17 mouse cellular contexts compared by ENCODE assay signal in the genomic region with DNA sequence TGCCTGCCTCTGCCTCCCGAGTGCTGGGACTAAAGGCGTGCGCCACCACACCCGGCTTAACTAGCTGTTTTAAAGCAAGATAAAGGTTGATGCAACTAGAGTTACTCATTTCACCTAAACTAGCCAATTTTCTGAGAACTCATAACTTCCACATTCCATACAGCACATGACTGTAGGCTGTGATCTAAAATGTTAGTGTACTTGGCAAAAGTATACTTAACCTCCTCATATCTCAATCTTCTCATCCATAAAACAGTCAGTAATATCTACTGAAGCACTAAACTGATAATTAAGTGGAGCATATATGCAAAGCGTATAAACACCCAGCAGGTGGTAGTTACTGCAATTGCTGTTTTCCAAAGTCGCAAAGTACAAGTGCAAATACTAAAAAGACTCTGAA. TPM values are rescaled to one million over a fixed set of nuclear protein-coding genes. Genes with fewer than 3 reads are reported as not detected.
DNase-seq lines count a peak whose midpoint lies in the region; ATAC-seq and TF ChIP-seq lines count a peak whose summit lies in the region.
"Had no signal": no experiment of that assay in that cellular context is flagged by ENCODE, and none has a peak within 500 bp of the region (broad histone marks: within the 10 kb centered on the region; RNA-seq: fewer than 3 reads in every experiment).

No protein-coding gene starts in this region.

- peak overlapping the region; percentile 94 for H3K27ac ChIP-seq in heart, embryonic 12.5 days (ENCODE audit: poor library complexity, severe bottlenecking)
- H3K27ac ChIP-seq in MEL (ENCODE audit: control insufficient read depth, low read depth, low read length), result peak overlapping the region; percentile 94
- peak overlapping the region; percentile 98 for H3K27ac ChIP-seq in liver, embryonic 16.5 days (ENCODE audit: low read length)
- H3K27ac ChIP-seq: forebrain, embryonic 13.5 days had no signal

- peaks cover 5% of the 10 kb centered on the region; the same call in 1 of the 2 replicates for H3K79me2 ChIP-seq in MEL (ENCODE audit: control insufficient read depth, insufficient read depth, low read length, poor library complexity)

- TF ChIP-seq POLR2A in MEL (IDR thresholded peaks at IDR 0.05; ENCODE audit: control insufficient read depth in 1 of 2, insufficient read depth in 1 of 2, low read depth in 1 of 2, low read length in 2 of 2, poor library complexity in 1 of 2), result no peak

- peak; percentile 32 to 64; a peak in 1 of 4 replicates for TF ChIP-seq EP300 in MEL (IDR thresholded peaks at IDR 0.05; ENCODE audit: low read depth in 1 of 2, low read length in 2 of 2)

- H3K36me3 ChIP-seq in heart, embryonic 12.5 days, result no peaks in the 10 kb centered on the region
- H3K36me3 ChIP-seq in MEL (ENCODE audit: control insufficient read depth in 1 of 2, insufficient read depth in 2 of 2, low read length in 2 of 2), result peaks cover 0 to 32% of the 10 kb centered on the region in 2 experiments; a peak in 2 of 4 replicates
- peaks cover 11% of the 10 kb centered on the region for H3K36me3 ChIP-seq in liver, embryonic 16.5 days (ENCODE audit: control insufficient read depth, insufficient read depth)

- H3K4me3 ChIP-seq in heart, embryonic 12.5 days, result peak overlapping the region; percentile 32
- H3K4me3 ChIP-seq in MEL (ENCODE audit: control insufficient read depth in 1 of 2, insufficient read depth in 1 of 2, low read depth in 2 of 2, low read length in 2 of 2), result peak overlapping the region in 1 of 2 experiments; percentile 18; a peak in 1 of 4 replicates
- H3K4me3 ChIP-seq in liver, embryonic 16.5 days (ENCODE audit: low read depth, low read length), result peak overlapping the region; percentile 71
- H3K4me3 ChIP-seq: forebrain, embryonic 13.5 days; megakaryocyte, embryonic 14.5 days had no signal

- no peaks in the 10 kb centered on the region for H3K9me3 ChIP-seq in heart, embryonic 12.5 days (replicated peaks)
- no peaks in the 10 kb centered on the region for H3K9me3 ChIP-seq in MEL (replicated peaks; ENCODE audit: insufficient read depth, low read length)
- H3K9me3 ChIP-seq in liver, embryonic 16.5 days (replicated peaks; ENCODE audit: control insufficient read depth, low read length), result no peaks in the 10 kb centered on the region
- H3K9me3 ChIP-seq: forebrain, embryonic 13.5 days; megakaryocyte, embryonic 14.5 days had no signal

- no peak for TF ChIP-seq RAD21 in MEL (IDR thresholded peaks at IDR 0.05; ENCODE audit: low read depth, low read length)

- peak overlapping the region; percentile 48; the same call in 1 of the 2 replicates for H3K9ac ChIP-seq in heart, embryonic 12.5 days
- H3K9ac ChIP-seq in MEL (ENCODE audit: control insufficient read depth, low read depth, low read length, poor library complexity, severe bottlenecking), result peak overlapping the region; percentile 34
- H3K9ac ChIP-seq in liver, embryonic 16.5 days (ENCODE audit: low read depth, low read length), result peak overlapping the region; percentile 75

- H3K4me2 ChIP-seq in heart, embryonic 12.5 days, result peak overlapping the region; percentile 33; the same call in 1 of the 2 replicates
- H3K4me2 ChIP-seq in liver, embryonic 16.5 days (ENCODE audit: low read depth, low read length), result peak overlapping the region; percentile 67
- H3K4me2 ChIP-seq: forebrain, embryonic 13.5 days had no signal

- peaks cover 27% of the 10 kb centered on the region for H3K4me1 ChIP-seq in heart, embryonic 12.5 days (replicated peaks)
- peaks cover 7 to 19% of the 10 kb centered on the region in 2 experiments for H3K4me1 ChIP-seq in MEL (ENCODE audit: control insufficient read depth in 1 of 2, insufficient read depth in 2 of 2, low read length in 2 of 2)
- H3K4me1 ChIP-seq in liver, embryonic 16.5 days (ENCODE audit: control insufficient read depth, low read depth, low read length), result peaks cover 31% of the 10 kb centered on the region

- TF ChIP-seq CTCF in MEL (IDR thresholded peaks at IDR 0.05 in 2 of 3, conservative IDR thresholded peaks at IDR 0.05 in 1 of 3; ENCODE audit: control insufficient read depth in 1 of 3, insufficient read depth in 1 of 3, low read depth in 2 of 3, low read length in 3 of 3, poor library complexity in 1 of 3, severe bottlenecking in 1 of 3), result no peak

- 82% methylated on average over 6 of the region's 6 CpGs for WGBS in heart, embryonic 12.5 days
- 42% methylated on average over 6 of the region's 6 CpGs for WGBS in liver, embryonic 16.5 days (ENCODE audit: insufficient replicate concordance)

- DNase-seq in heart, adult 8-10 months (ENCODE audit: low spot score), result no peak
- peak; percentile 67 for DNase-seq in MEL (ENCODE audit: low read depth, low spot score)
- DNase-seq in thymus, postnatal 4 days, result no peak
- no peak for DNase-seq in retina, postnatal 1 day
- no peak for DNase-seq in adrenal gland, postnatal 14 days
- DNase-seq: adrenal gland, postnatal 10 days; cerebellum, adult 11 months; cerebellum, postnatal 36 days; left cerebral cortex, postnatal 4 days; thymus, adult 2 months had no signal

- ATAC-seq in heart, embryonic 12.5 days (ENCODE audit: insufficient number of reproducible peaks, low FRiP score), result no peak
- peak; percentile 8; the same call in 1 of the 2 replicates for ATAC-seq in erythroblast, adult 5-6 weeks (replicated peaks; ENCODE audit: low FRiP score, poor library complexity, severe bottlenecking)
- ATAC-seq in liver, embryonic 16.5 days (ENCODE audit: low read depth), result no peak
- ATAC-seq: forebrain, embryonic 13.5 days had no signal

- no peaks in the 10 kb centered on the region for H3K27me3 ChIP-seq in heart, embryonic 12.5 days (replicated peaks)
- H3K27me3 ChIP-seq in MEL (ENCODE audit: control insufficient read depth in 1 of 2, insufficient read depth in 2 of 2, low read length in 2 of 2), result no peaks in the 10 kb centered on the region
- H3K27me3 ChIP-seq in liver, embryonic 16.5 days (ENCODE audit: control insufficient read depth, insufficient read depth, low read depth, low read length), result no peaks in the 10 kb centered on the region

TF ChIP-seq in MEL, 35 proteins besides CTCF, POLR2A, EP300 and RAD21:
- TF ChIP-seq USF1 (IDR thresholded peaks at IDR 0.05; ENCODE audit: low read depth, low read length) (peak; percentile 53; the same call in 1 of the 2 replicates), MYC (IDR thresholded peaks at IDR 0.05; ENCODE audit: low read depth, low read length) (0 out of 2 replicates have a peak, but pooled peaks have one; percentile 64), ETS1 (IDR thresholded peaks at IDR 0.05; ENCODE audit: low read depth, low read length) (peak; percentile 61; the same call in 1 of the 2 replicates), E2F4 (IDR thresholded peaks at IDR 0.05; ENCODE audit: borderline replicate concordance, low read depth, low read length) (no peak), BHLHE40 (IDR thresholded peaks at IDR 0.05; ENCODE audit: borderline replicate concordance, low read depth, low read length) (peak; percentile 42; the same call in 1 of the 2 replicates), TCF12 (IDR thresholded peaks at IDR 0.05; ENCODE audit: low read depth, low read length) (peak; percentile 65; the same call in 1 of the 2 replicates), UBTF (IDR thresholded peaks at IDR 0.05; ENCODE audit: borderline replicate concordance, insufficient read depth, low read depth, low read length) (no peak), TBP (IDR thresholded peaks at IDR 0.05; ENCODE audit: low read depth, low read length) (0 out of 2 replicates have a peak, but pooled peaks have one; percentile 23), GATA1 (IDR thresholded peaks at IDR 0.05; ENCODE audit: low read depth, low read length) (peak; percentile 52; the same call in 1 of the 2 replicates)

RNA-seq across cellular contexts. Expression of a gene that starts 1.6 kb away (rescaled TPM):
- 55.3 and 57.5 TPM in 2 replicates for polyA plus RNA-seq in heart, embryonic 12.5 days (2016; fragmentation: Nextera tagmentation; extraction: Ambion mirVana)
- 10 to 100 TPM; 16.6 to 21.1 (median 19.0) TPM for total RNA-seq in heart, adult 8-10 months (2022)
- total RNA-seq in MEL (2012; rRNA removed), result 4.6 and 5.4 TPM in 2 replicates
- polyA plus RNA-seq in MEL (2012; ENCODE audit: insufficient read depth in 1 of 2, insufficient read length in 2 of 2, low read depth in 1 of 2, low replicate concordance in 2 of 2, missing spikeins in 1 of 2), result 1 to 10 TPM in 1 of 2 experiments, not detected in 1; 8.4 TPM
- total RNA-seq in erythroblast, adult 5-6 weeks (2015; ENCODE audit: low replicate concordance), result 520 and 561 TPM in 2 replicates
- total RNA-seq in erythroblast, adult 5-6 weeks (2017; ENCODE audit: low replicate concordance), result 882 and 1,043 TPM in 2 replicates
- polyA plus RNA-seq in liver, embryonic 16.5 days (2015; fragmentation: Nextera tagmentation; extraction: Ambion mirVana), result 57.8 and 59.8 TPM in 2 replicates
- total RNA-seq in adrenal gland, postnatal 14 days (2021), result 53.6 and 55.9 TPM in 2 replicates

RNA-seq across cellular contexts. Expression of a gene that starts 27.0 kb away (rescaled TPM):
- 52.3 and 52.7 TPM in 2 replicates for polyA plus RNA-seq in heart, embryonic 12.5 days (2016; fragmentation: Nextera tagmentation; extraction: Ambion mirVana)
- total RNA-seq in heart, adult 8-10 months (2022), result 10 to 100 TPM; 24.1 to 35.4 (median 32.1) TPM
- total RNA-seq in MEL (2012; rRNA removed), result 533 and 601 TPM in 2 replicates
- polyA plus RNA-seq in MEL (2012; ENCODE audit: insufficient read depth in 1 of 2, insufficient read length in 2 of 2, low read depth in 1 of 2, low replicate concordance in 2 of 2, missing spikeins in 1 of 2), result 10 to 100 TPM in 1 of 2 experiments, not detected in 1; 43.2 TPM
- total RNA-seq in erythroblast, adult 5-6 weeks (2015; ENCODE audit: low replicate concordance), result 89.2 and 183 TPM in 2 replicates
- 48.5 and 162 TPM in 2 replicates for total RNA-seq in erythroblast, adult 5-6 weeks (2017; ENCODE audit: low replicate concordance)
- polyA plus RNA-seq in liver, embryonic 16.5 days (2015; fragmentation: Nextera tagmentation; extraction: Ambion mirVana), result 20.5 and 23.9 TPM in 2 replicates
- total RNA-seq in adrenal gland, postnatal 14 days (2021), result 63.2 and 72.3 TPM in 2 replicates

RNA-seq across cellular contexts. Expression of a gene that starts 43.4 kb away (rescaled TPM):
- 0.33 and 0.40 TPM in 2 replicates for polyA plus RNA-seq in heart, embryonic 12.5 days (2016; fragmentation: Nextera tagmentation; extraction: Ambion mirVana)
- not detected for total RNA-seq in heart, adult 8-10 months (2022)
- total RNA-seq in MEL (2012; rRNA removed), result not detected in 2 replicates
- polyA plus RNA-seq in MEL (2012; ENCODE audit: insufficient read depth in 1 of 2, insufficient read length in 2 of 2, low read depth in 1 of 2, low replicate concordance in 2 of 2, missing spikeins in 1 of 2), result under 1 TPM in 1 of 2 experiments, not detected in 1; 0.08 TPM
- total RNA-seq in erythroblast, adult 5-6 weeks (2015; ENCODE audit: low replicate concordance), result not detected in 2 replicates
- 0.09 and 2.2 TPM in 2 replicates for total RNA-seq in erythroblast, adult 5-6 weeks (2017; ENCODE audit: low replicate concordance)
- 0.33 and 0.40 TPM in 2 replicates for polyA plus RNA-seq in liver, embryonic 16.5 days (2015; fragmentation: Nextera tagmentation; extraction: Ambion mirVana)
- not detected in 2 replicates for total RNA-seq in adrenal gland, postnatal 14 days (2021)
- total RNA-seq: adrenal gland, postnatal 10 days; layer of hippocampus, postnatal 10 days; left cerebral cortex, postnatal 4 days had no signal
- polyA plus RNA-seq: embryonic facial prominence, embryonic 14.5 days had no signal
